In genomic region chr12:73560091-73560490, GRCm38 (mm10) we compare ENCODE assay signal across 8 mouse cellular contexts. TPM values are rescaled to one million over a fixed set of nuclear protein-coding genes. Genes with fewer than 3 reads are reported as not detected.
DNase-seq lines count a peak whose midpoint lies in the region; ATAC-seq and TF ChIP-seq lines count a peak whose summit lies in the region.
"Had no signal": no experiment of that assay in that cellular context is flagged by ENCODE, and none has a peak within 500 bp of the region (broad histone marks: within the 10 kb centered on the region; RNA-seq: fewer than 3 reads in every experiment).

No protein-coding gene starts in this region.

- TF ChIP-seq EP300 in stomach, postnatal 0 days (optimal IDR thresholded peaks at IDR 0.05) = no peak

- no peak for ATAC-seq in stomach, postnatal 0 days (ENCODE audit: low FRiP score, low TSS enrichment)

- TF ChIP-seq POLR2A in kidney, adult 2 months (IDR thresholded peaks at IDR 0.05; ENCODE audit: low read depth, low read length) = no peak
- TF ChIP-seq POLR2A in thymus, adult 2 months (IDR thresholded peaks at IDR 0.05; ENCODE audit: control insufficient read depth, extremely low read depth, insufficient read depth, low read length, poor library complexity) = no peak

- WGBS in kidney, adult 2 months = 58% methylated on average over 7 of the region's 7 CpGs
- 68% methylated on average over 7 of the region's 7 CpGs for WGBS in thymus, adult 2 months
- 48% methylated on average over 7 of the region's 7 CpGs for WGBS in stomach, postnatal 0 days

- no peaks in the 10 kb centered on the region for H3K4me1 ChIP-seq in kidney, adult 2 months (ENCODE audit: control insufficient read depth, insufficient read depth, low read length)
- no peaks in the 10 kb centered on the region; the same call in 1 of the 2 replicates for H3K4me1 ChIP-seq in thymus, adult 2 months (replicated peaks; ENCODE audit: control insufficient read depth, insufficient read depth, low read length)
- H3K4me1 ChIP-seq in stomach, postnatal 0 days (replicated peaks; ENCODE audit: control insufficient read depth, insufficient read depth) = no peaks in the 10 kb centered on the region

- no peaks in the 10 kb centered on the region for H3K27me3 ChIP-seq in kidney, adult 2 months (replicated peaks; ENCODE audit: control insufficient read depth, insufficient read depth, low read length)
- H3K27me3 ChIP-seq in thymus, adult 2 months (ENCODE audit: control insufficient read depth, insufficient read depth, low read length) = no peaks in the 10 kb centered on the region
- no peaks in the 10 kb centered on the region for H3K27me3 ChIP-seq in stomach, postnatal 0 days (ENCODE audit: control insufficient read depth, insufficient read depth, low read length)

- no peaks in the 10 kb centered on the region for H3K9me3 ChIP-seq in stomach, postnatal 0 days (ENCODE audit: control insufficient read depth, low read length)

- intact Hi-C loops in left cerebral cortex, postnatal 25 days (cut with DNase I) = loop anchor here (10.0 kb wide), 2 partner anchors 345 to 755 kb away; partner anchors contain the start of genes Gm11042 and Hif1a

- peak; percentile 55 for TF ChIP-seq CTCF in kidney, adult 2 months (conservative IDR thresholded peaks at IDR 0.05; ENCODE audit: insufficient read depth, insufficient read length, low read depth, low read length)
- no peak for TF ChIP-seq CTCF in thymus, adult 2 months (IDR thresholded peaks at IDR 0.05; ENCODE audit: borderline replicate concordance, control insufficient read depth, extremely low read depth, insufficient read depth, low read length, poor library complexity)
- TF ChIP-seq CTCF in stomach, postnatal 0 days (IDR thresholded peaks at IDR 0.05; ENCODE audit: low read depth) = peak; percentile 69

- no peak overlapping the region for H3K4me3 ChIP-seq in kidney, adult 2 months (ENCODE audit: insufficient read depth, low read depth, low read length)
- no peak overlapping the region for H3K4me3 ChIP-seq in thymus, adult 2 months (ENCODE audit: control insufficient read depth, insufficient read depth, low read length)
- no peak overlapping the region for H3K4me3 ChIP-seq in stomach, postnatal 0 days (ENCODE audit: low read depth, low read length)
- H3K4me3 ChIP-seq: forebrain, embryonic 10.5 days had no signal

- no peak overlapping the region for H3K9ac ChIP-seq in stomach, postnatal 0 days (ENCODE audit: low read length)

- no peak for DNase-seq in kidney, adult 2 months
- DNase-seq in kidney, postnatal 14 days = no peak
- DNase-seq in thymus, adult 2 months = peak; percentile 24
- DNase-seq in thymus, adult 18-20 months = no peak
- peak; percentile 24 for DNase-seq in T-cell, adult 2 months (ENCODE audit: low spot score)
- no peak for DNase-seq in stomach, postnatal 0 days (ENCODE audit: low spot score)
- no peak for DNase-seq in left cerebral cortex, postnatal 25 days (ENCODE audit: low spot score in 2 of 2)

- H3K36me3 ChIP-seq in kidney, adult 2 months (ENCODE audit: control insufficient read depth, insufficient read depth, low read length) = no peaks in the 10 kb centered on the region
- H3K36me3 ChIP-seq in thymus, adult 2 months (ENCODE audit: control insufficient read depth, insufficient read depth, low read length) = no peaks in the 10 kb centered on the region
- H3K36me3 ChIP-seq in stomach, postnatal 0 days (ENCODE audit: control insufficient read depth, insufficient read depth, low read length) = no peaks in the 10 kb centered on the region
- H3K36me3 ChIP-seq: forebrain, embryonic 10.5 days had no signal

- no peak overlapping the region for H3K27ac ChIP-seq in kidney, adult 2 months (ENCODE audit: insufficient read depth, low read depth, low read length)
- no peak overlapping the region for H3K27ac ChIP-seq in thymus, adult 2 months (ENCODE audit: control insufficient read depth, insufficient read depth, low read length)
- H3K27ac ChIP-seq in stomach, postnatal 0 days (replicated peaks) = no peak overlapping the region
- H3K27ac ChIP-seq: forebrain, embryonic 10.5 days had no signal

- no peak overlapping the region for H3K4me2 ChIP-seq in stomach, postnatal 0 days (replicated peaks; ENCODE audit: low read depth)

RNA-seq across cellular contexts. Expression of gene Tmem30b, which starts 13.9 kb away (rescaled TPM):
- 16.5 and 22.3 TPM in 2 replicates for polyA plus RNA-seq in kidney, adult 2 months (2012; rRNA removed)
- 4.1 and 4.3 TPM in 2 replicates for polyA plus RNA-seq in thymus, adult 2 months (2012; rRNA removed)
- polyA plus RNA-seq in stomach, postnatal 0 days (2015; fragmentation: Nextera tagmentation; extraction: Ambion mirVana) = 78.3 and 83.9 TPM in 2 replicates
- not detected for total RNA-seq in left cerebral cortex, postnatal 25 days (2021)

RNA-seq across cellular contexts. Expression of gene Prkch, which starts 24.5 kb away (rescaled TPM):
- polyA plus RNA-seq in kidney, adult 2 months (2012; rRNA removed) = 8.4 and 9.5 TPM in 2 replicates
- polyA plus RNA-seq in thymus, adult 2 months (2012; rRNA removed) = 43.1 and 45.5 TPM in 2 replicates
- polyA plus RNA-seq in stomach, postnatal 0 days (2015; fragmentation: Nextera tagmentation; extraction: Ambion mirVana) = 22.3 and 24.8 TPM in 2 replicates
- 1 to 10 TPM; 3.5 to 9.3 TPM for total RNA-seq in left cerebral cortex, postnatal 25 days (2021)

Comparison
In these comparisons a context has a peak if more than half of its experiments do, and no peak if none do; other contexts are left out.
1. DNase-seq: peak in thymus, adult 2 months (single experiment) and T-cell, adult 2 months (single experiment); none in kidney, adult 2 months (single experiment), kidney, postnatal 14 days (single experiment), thymus, adult 18-20 months (0 of 2), stomach, postnatal 0 days (single experiment) and left cerebral cortex, postnatal 25 days (0 of 2).